Mouse (Mus musculus) liver (tissue): ENCODE results near the gene Zfp955a.
"Not testable (repeated sequence)": the region's sequence is repeated elsewhere in the genome, so short reads cannot be mapped to it uniquely, and the experiment has no call there.

Source experiments
- DNase-seq: peaks from one replicate; pipeline ENCODE4 v3.0.0-alpha.2; 2020; ENCODE audit warnings: mixed read lengths

Zfp955a gene

DNA sequence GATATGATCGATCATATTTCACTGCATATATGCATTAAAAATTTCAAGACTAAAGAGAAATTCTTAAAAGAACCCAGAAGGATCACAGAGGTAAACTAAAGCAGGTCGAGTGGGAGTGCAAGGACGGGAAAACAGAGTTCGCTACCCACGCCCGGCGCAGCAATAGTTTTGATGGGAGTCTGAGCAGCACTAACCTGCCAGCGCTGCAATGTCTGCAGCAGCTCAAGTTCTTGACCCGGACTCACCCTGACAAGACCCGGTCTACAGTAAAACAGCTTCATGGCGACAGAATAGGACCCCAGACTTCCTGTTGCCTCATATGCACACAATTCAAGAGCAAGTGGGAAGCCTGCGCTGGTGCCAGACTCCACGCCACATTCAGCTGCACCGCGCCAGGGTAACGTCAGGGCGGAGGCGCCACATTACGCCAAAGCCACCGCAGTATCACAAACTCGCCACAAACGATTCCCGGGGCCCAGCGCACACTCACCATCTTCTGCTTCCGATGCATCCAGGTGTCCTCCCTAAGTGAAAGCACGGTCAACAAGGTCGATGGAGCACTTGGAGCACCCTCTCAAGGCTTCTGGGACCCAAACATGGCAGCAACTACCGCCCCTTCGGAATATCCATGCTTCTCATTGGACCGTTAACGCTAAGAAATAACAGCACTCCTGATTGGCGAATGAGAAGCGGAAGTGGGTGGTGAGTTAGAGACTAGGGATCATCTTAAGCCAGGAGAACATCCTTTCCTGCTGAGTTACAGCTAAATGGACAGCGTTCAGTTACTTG lies at the start of gene Zfp955a:
Zfp955a (minus strand) TSS at position 616 of the 789 bp plus-strand sequence.
- DNase-seq, result not testable (repeated sequence)

DNA sequence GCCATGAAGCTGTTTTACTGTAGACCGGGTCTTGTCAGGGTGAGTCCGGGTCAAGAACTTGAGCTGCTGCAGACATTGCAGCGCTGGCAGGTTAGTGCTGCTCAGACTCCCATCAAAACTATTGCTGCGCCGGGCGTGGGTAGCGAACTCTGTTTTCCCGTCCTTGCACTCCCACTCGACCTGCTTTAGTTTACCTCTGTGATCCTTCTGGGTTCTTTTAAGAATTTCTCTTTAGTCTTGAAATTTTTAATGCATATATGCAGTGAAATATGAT lies 34.9 kb upstream of the Zfp955a start:
- DNase-seq, result not testable (repeated sequence)

GRCm38 (mm10) chr17:33289039-33289875 lies 34.3 kb upstream of the Zfp955a start, which contains the start of gene Zfp955b:
TSS of gene Zfp955b (plus strand) at chr17:33289544.
- not testable (repeated sequence) for DNase-seq

GRCm38 (mm10) chr17:33268907-33269306 lies 14.0 kb upstream of the Zfp955a start:
- no peak for DNase-seq

GRCm38 (mm10) chr17:33264376-33264775 lies 9.4 kb upstream of the Zfp955a start, which contains the start of gene Olfr63:
TSS of gene Olfr63 (plus strand) at chr17:33264676.
- DNase-seq, result no peak

- DNase-seq, result not testable (repeated sequence)
These were observed 343 bp upstream of the Zfp955a start for GRCm38 (mm10) chr17:33255319-33255657.

GRCm38 (mm10) chr17:33236646-33237045 lies 18.3 kb downstream of the Zfp955a start:
- DNase-seq, result not testable (repeated sequence)

DNA sequence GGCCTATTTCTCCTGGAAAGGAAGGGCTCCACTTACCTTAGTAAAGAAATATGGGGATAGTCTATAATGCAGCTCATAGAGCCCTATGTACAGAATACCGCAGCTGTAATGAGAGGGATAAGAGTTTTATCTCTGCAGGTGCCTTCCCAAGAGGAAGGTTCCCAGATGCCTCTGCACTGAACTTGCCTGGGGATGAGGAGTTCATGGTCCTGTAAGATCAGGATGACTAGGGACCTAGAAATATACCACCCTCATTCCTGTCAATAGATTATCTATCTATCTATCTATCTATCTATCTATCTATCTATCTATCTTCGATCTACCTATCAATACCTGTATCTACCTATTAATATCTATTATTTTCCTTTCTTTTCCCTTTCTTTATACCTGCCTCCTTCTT lies 33.4 kb downstream of the Zfp955a start, which contains the start of gene Olfr1564:
Olfr1564 (minus strand) TSS at position 101 of the 400 bp plus-strand sequence.
- DNase-seq, result no peak

- not testable (repeated sequence) for DNase-seq
These were observed 63.9 kb downstream of the Zfp955a start, which contains the start of gene Olfr239 for GRCm38 (mm10) chr17:33191002-33191401. TSS of gene Olfr239 (plus strand) at chr17:33191302.
